Mouse (Mus musculus) midbrain, embryonic 14.5 days (tissue): ENCODE data around the gene Nav3. TPM values are rescaled to one million over a fixed set of nuclear protein-coding genes. Genes with fewer than 3 reads are reported as not detected.
"Not testable (repeated sequence)": the region's sequence is repeated elsewhere in the genome, so short reads cannot be mapped to it uniquely, and the experiment has no call there.

Source experiments
- ATAC-seq: fragments of 200-750 bp; cut with Nextera tagmentation; 2 replicates; pipeline ENCODE4 v1.8.0; 2017; ENCODE audit warnings: moderate number of reproducible peaks, moderate library complexity; ENCODE audit not compliant: low FRiP score, low TSS enrichment
- DNase-seq: peaks from one replicate; pipeline ENCODE4 v3.0.0-alpha.2; 2015
- H3K27ac ChIP-seq: fragments of 300-500 bp; sonication (generic); replicated peaks from 2 replicates; pipeline ENCODE4 v1.5.1; 2014; ENCODE audit warnings: mild to moderate bottlenecking, low read depth, low read length, moderate library complexity
- H3K27me3 ChIP-seq: fragments of 300-500 bp; sonication (generic); 2 replicates; pipeline ENCODE4 v1.6.1; 2014; ENCODE audit warnings: low read length, control low read depth, mixed read lengths; ENCODE audit not compliant: control insufficient read depth, insufficient read depth
- H3K36me3 ChIP-seq: fragments of 300-500 bp; sonication (generic); 2 replicates; pipeline ENCODE4 v1.6.1; 2014; ENCODE audit warnings: low read length, control low read depth; ENCODE audit not compliant: control insufficient read depth, insufficient read depth
- H3K4me1 ChIP-seq: fragments of 300-500 bp; sonication (generic); 2 replicates; pipeline ENCODE4 v1.6.1; 2014; ENCODE audit warnings: mild to moderate bottlenecking, antibody characterized with exemption, low read length, control low read depth; ENCODE audit not compliant: control insufficient read depth, insufficient read depth
- H3K4me2 ChIP-seq: fragments of 300-500 bp; sonication (generic); 2 replicates; pipeline ENCODE4 v1.6.1; 2014; ENCODE audit warnings: mild to moderate bottlenecking, low read length, moderate library complexity
- H3K4me3 ChIP-seq: fragments of 300-500 bp; sonication (generic); replicated peaks from 2 replicates; pipeline ENCODE4 v1.5.1; 2014; ENCODE audit warnings: low read depth, low read length
- H3K9ac ChIP-seq: fragments of 300-500 bp; sonication (generic); replicated peaks from 2 replicates; pipeline ENCODE4 v1.6.1; 2014; ENCODE audit warnings: mild to moderate bottlenecking, low read length, moderate library complexity
- H3K9me3 ChIP-seq: fragments of 300-500 bp; sonication (generic); 2 replicates; pipeline ENCODE4 v1.6.1; 2016; ENCODE audit warnings: low read length, control low read depth, mixed read lengths; ENCODE audit not compliant: control insufficient read depth
- WGBS: fragments of 180-500 bp; shearing (Covaris S2); extraction: QIAGEN DNeasy Blood & Tissue Kit; methylation state at CpG from one replicate; pipeline ENCODE4 v1.1.7; 2014; 5-methylcytosine and 5-hydroxymethylcytosine counted together
- polyA plus RNA-seq: library from polyadenylated mRNA; unstranded; fragments of >200 nt; fragmentation: Nextera tagmentation; extraction: Ambion mirVana; gene quantifications from 2 replicates; pipeline ENCODE4 v1.2.1, GENCODE M21; 2014

The Nav3 gene
- polyA plus RNA-seq, 1 experiment from 2014 or later = 26.9 TPM

- Histone ChIP-seq H3K36me3 (no peaks in the 10 kb centered on the region), H3K9me3 (no peaks in the 10 kb centered on the region), H3K4me3 (no peak overlapping the region), H3K27ac (no peak overlapping the region), H3K4me2 (no peak overlapping the region), H3K27me3 (no peaks in the 10 kb centered on the region), H3K4me1 (no peaks in the 10 kb centered on the region), H3K9ac (no peak overlapping the region)
- WGBS = 93% methylated on average over 7 of the region's 7 CpGs
- no peak for ATAC-seq
- no peak for DNase-seq
These were observed 421.4 kb downstream of the Nav3 start for GRCm38 (mm10) chr10:110034582-110035099.

- WGBS = 59% methylated on average over 2 of the region's 2 CpGs
- ATAC-seq, DNase-seq: not testable (repeated sequence)
These were observed 431.1 kb downstream of the Nav3 start for GRCm38 (mm10) chr10:110024897-110025296.

GRCm38 (mm10) chr10:110022100-110022499 lies 433.9 kb downstream of the Nav3 start:
- no peak for DNase-seq
- Histone ChIP-seq H3K9me3 (no peaks in the 10 kb centered on the region; the same call in 1 of the 2 replicates), H3K4me3 (no peak overlapping the region), H3K9ac (no peak overlapping the region), H3K27ac (no peak overlapping the region), H3K4me2 (no peak overlapping the region), H3K36me3 (no peaks in the 10 kb centered on the region), H3K4me1 (no peaks in the 10 kb centered on the region), H3K27me3 (no peaks in the 10 kb centered on the region)
- 91% methylated on average over 3 of the region's 3 CpGs for WGBS
- ATAC-seq = no peak

More at GRCm38 (mm10) chr10:110024897-110025296, 431.1 kb downstream of the Nav3 start:
- H3K4me3 ChIP-seq, H3K27me3 ChIP-seq, H3K36me3 ChIP-seq, H3K9me3 ChIP-seq, H3K4me1 ChIP-seq, H3K9ac ChIP-seq, H3K27ac ChIP-seq, H3K4me2 ChIP-seq: not testable (repeated sequence)

- 72% methylated on average over 4 of the region's 4 CpGs for WGBS
- Histone ChIP-seq H3K4me3 (no peak overlapping the region), H3K9ac (no peak overlapping the region)
These were observed 436.6 kb downstream of the Nav3 start for GRCm38 (mm10) chr10:110019266-110019866.

GRCm38 (mm10) chr10:110001328-110001727 lies 454.7 kb downstream of the Nav3 start:
- not testable (repeated sequence) for H3K27me3 ChIP-seq, H3K27ac ChIP-seq, H3K4me2 ChIP-seq, DNase-seq, H3K4me1 ChIP-seq, H3K9me3 ChIP-seq, H3K9ac ChIP-seq, ATAC-seq, H3K36me3 ChIP-seq, H3K4me3 ChIP-seq
- 81% methylated on average over 5 of the region's 5 CpGs for WGBS

More at GRCm38 (mm10) chr10:110019266-110019866, 436.6 kb downstream of the Nav3 start:
- Histone ChIP-seq H3K4me1 (no peaks in the 10 kb centered on the region), H3K4me2 (no peak overlapping the region), H3K36me3 (no peaks in the 10 kb centered on the region), H3K27ac (no peak overlapping the region), H3K27me3 (no peaks in the 10 kb centered on the region), H3K9me3 (no peaks in the 10 kb centered on the region; the same call in 1 of the 2 replicates)
- DNase-seq = no peak
- no peak for ATAC-seq

- ATAC-seq (no peak), DNase-seq (peak; percentile 14)
- Histone ChIP-seq H3K9me3 (no peaks in the 10 kb centered on the region), H3K36me3 (no peaks in the 10 kb centered on the region), H3K9ac (no peak overlapping the region), H3K4me1 (peaks cover 6% of the 10 kb centered on the region; the same call in 1 of the 2 replicates), H3K4me3 (no peak overlapping the region), H3K27ac (no peak overlapping the region), H3K4me2 (no peak overlapping the region), H3K27me3 (no peaks in the 10 kb centered on the region)
- WGBS = 13% methylated on average over 3 of the region's 3 CpGs
These were observed 455.2 kb downstream of the Nav3 start for GRCm38 (mm10) chr10:110000755-110001247.

- no peaks in the 10 kb centered on the region for H3K9me3 ChIP-seq
- no peak overlapping the region for H3K9ac ChIP-seq
- H3K27me3 ChIP-seq = no peaks in the 10 kb centered on the region
- no peak overlapping the region for H3K27ac ChIP-seq
- 24% methylated on average over 10 of the region's 10 CpGs for WGBS
- H3K36me3 ChIP-seq = no peaks in the 10 kb centered on the region
- H3K4me2 ChIP-seq = no peak overlapping the region
- ATAC-seq (no peak), DNase-seq (no peak)
- H3K4me3 ChIP-seq = no peak overlapping the region
- peaks cover 6% of the 10 kb centered on the region; the same call in 1 of the 2 replicates for H3K4me1 ChIP-seq
These were observed 456.1 kb downstream of the Nav3 start for GRCm38 (mm10) chr10:109999904-110000303.

- ATAC-seq (no peak), DNase-seq (no peak)
- no peaks in the 10 kb centered on the region for H3K27me3 ChIP-seq
- no peak overlapping the region for H3K4me2 ChIP-seq
- H3K27ac ChIP-seq = no peak overlapping the region
- H3K36me3 ChIP-seq = no peaks in the 10 kb centered on the region
- 82% methylated on average over 5 of the region's 5 CpGs for WGBS
- no peak overlapping the region for H3K9ac ChIP-seq
- no peak overlapping the region for H3K4me3 ChIP-seq
- H3K4me1 ChIP-seq = no peaks in the 10 kb centered on the region
- H3K9me3 ChIP-seq = no peaks in the 10 kb centered on the region
These were observed 461.7 kb downstream of the Nav3 start for GRCm38 (mm10) chr10:109994302-109994701.
